Mouse (Mus musculus) urinary bladder, postnatal 25 days (tissue): Measurements from ENCODE around the gene Gas6.

Experiments used
- DNase-seq: peaks from one replicate; pipeline ENCODE4 v3.0.0; 2022; ENCODE audit warnings: low spot score

Gas6 gene

GRCm38 (mm10) chr8:13493858-13494631, at the start of gene Gas6:
Gene Gas6 (minus strand): TSS chr8:13494490.
- DNase-seq, result peak; percentile 49

- no peak for DNase-seq
These were observed 47.2 kb upstream of the Gas6 start for GRCm38 (mm10) chr8:13541526-13541925.

- DNase-seq, result no peak
These were observed 45.8 kb upstream of the Gas6 start for GRCm38 (mm10) chr8:13540122-13540521.

- no peak for DNase-seq
These were observed 44.5 kb upstream of the Gas6 start for GRCm38 (mm10) chr8:13538821-13539220.

GRCm38 (mm10) chr8:13537102-13537501, 42.8 kb upstream of the Gas6 start:
- DNase-seq, result no peak

GRCm38 (mm10) chr8:13533123-13533522, 38.8 kb upstream of the Gas6 start:
- no peak for DNase-seq

- DNase-seq, result no peak
These were observed 37.4 kb upstream of the Gas6 start for GRCm38 (mm10) chr8:13531602-13532171.

- peak; percentile 70 for DNase-seq
These were observed 36.7 kb upstream of the Gas6 start for GRCm38 (mm10) chr8:13530941-13531340.

GRCm38 (mm10) chr8:13530401-13530800, 36.1 kb upstream of the Gas6 start:
- DNase-seq, result no peak

GRCm38 (mm10) chr8:13529891-13530316, 35.6 kb upstream of the Gas6 start:
- peak; percentile 60 for DNase-seq

- no peak for DNase-seq
These were observed 34.9 kb upstream of the Gas6 start for GRCm38 (mm10) chr8:13529011-13529840.

GRCm38 (mm10) chr8:13521392-13521791, 27.1 kb upstream of the Gas6 start:
- no peak for DNase-seq

GRCm38 (mm10) chr8:13520349-13520748, 26.1 kb upstream of the Gas6 start:
- no peak for DNase-seq

- DNase-seq, result no peak
These were observed 25.2 kb upstream of the Gas6 start for GRCm38 (mm10) chr8:13519503-13519902.

- DNase-seq, result no peak
These were observed 23.0 kb upstream of the Gas6 start for GRCm38 (mm10) chr8:13517284-13517781.

GRCm38 (mm10) chr8:13516728-13517127, 22.4 kb upstream of the Gas6 start:
- DNase-seq, result no peak

GRCm38 (mm10) chr8:13516011-13516442, 21.7 kb upstream of the Gas6 start:
- no peak for DNase-seq

- no peak for DNase-seq
These were observed 19.5 kb upstream of the Gas6 start for GRCm38 (mm10) chr8:13513556-13514370.

GRCm38 (mm10) chr8:13512677-13513076, 18.4 kb upstream of the Gas6 start:
- no peak for DNase-seq

GRCm38 (mm10) chr8:13512016-13512415, 17.7 kb upstream of the Gas6 start:
- DNase-seq, result no peak

- no peak for DNase-seq
These were observed 13.1 kb upstream of the Gas6 start for GRCm38 (mm10) chr8:13507284-13507937.
